Mouse (Mus musculus): ENCODE results near the gene Ptpn6.

- no peak for TF ChIP-seq POLR2A (IDR thresholded peaks at IDR 0.05; ENCODE audit: extremely low read depth, insufficient read depth, low read length)
- no peak for TF ChIP-seq CTCF (IDR thresholded peaks at IDR 0.05; ENCODE audit: extremely low read depth, insufficient read depth, low read length)
These were observed 48.4 kb upstream of the Ptpn6 start for GRCm38 (mm10) chr6:124786756-124787420.
